Mouse (Mus musculus) lung, embryonic 16.5 days (tissue): ENCODE results near the gene Meis3. TPM values are rescaled to one million over a fixed set of nuclear protein-coding genes. Genes with fewer than 3 reads are reported as not detected.

Source experiments
- ATAC-seq: fragments of 200-750 bp; cut with Nextera tagmentation; 2 replicates; pipeline ENCODE4 v1.8.0; 2017; ENCODE audit warnings: low read depth, mild to moderate bottlenecking, moderate library complexity
- H3K27ac ChIP-seq: fragments of 300-500 bp; sonication (generic); 2 replicates; pipeline ENCODE4 v1.5.1; 2014; ENCODE audit warnings: mild to moderate bottlenecking, control low read depth, low read length
- H3K27me3 ChIP-seq: fragments of 300-500 bp; sonication (generic); 2 replicates; pipeline ENCODE4 v1.6.1; 2014; ENCODE audit warnings: low read depth, low read length, mixed read lengths; ENCODE audit not compliant: control insufficient read depth, insufficient read depth
- H3K36me3 ChIP-seq: fragments of 300-500 bp; sonication (generic); 2 replicates; pipeline ENCODE4 v1.6.1; 2014; ENCODE audit warnings: low read length; ENCODE audit not compliant: control insufficient read depth, insufficient read depth
- H3K4me1 ChIP-seq: fragments of 300-500 bp; sonication (generic); replicated peaks from 2 replicates; pipeline ENCODE4 v1.6.1; 2014; ENCODE audit warnings: low read length, mixed read lengths; ENCODE audit not compliant: control insufficient read depth, insufficient read depth
- H3K4me2 ChIP-seq: fragments of 300-500 bp; sonication (generic); 2 replicates; pipeline ENCODE4 v1.6.1; 2014; ENCODE audit warnings: low read depth, low read length, control low read depth
- H3K4me3 ChIP-seq: fragments of 300-500 bp; sonication (generic); 2 replicates; pipeline ENCODE4 v1.5.1; 2014; ENCODE audit warnings: mild to moderate bottlenecking, low read length, control low read depth
- H3K9ac ChIP-seq: fragments of 300-500 bp; sonication (generic); 2 replicates; pipeline ENCODE4 v1.6.1; 2014; ENCODE audit warnings: low read length, control low read depth
- H3K9me3 ChIP-seq: fragments of 300-500 bp; sonication (generic); 2 replicates; pipeline ENCODE4 v1.6.1; 2016; ENCODE audit warnings: low read length; ENCODE audit not compliant: control insufficient read depth
- WGBS: fragments of 180-500 bp; shearing (Covaris S2); extraction: QIAGEN DNeasy Blood & Tissue Kit; methylation state at CpG from one replicate; pipeline ENCODE4 v1.1.7; 2014; 5-methylcytosine and 5-hydroxymethylcytosine counted together
- polyA plus RNA-seq: library from polyadenylated mRNA; unstranded; fragments of >200 nt; fragmentation: Nextera tagmentation; extraction: Ambion mirVana; gene quantifications from 2 replicates; pipeline ENCODE4 v1.2.1, GENCODE M21; 2015

The Meis3 gene
- polyA plus RNA-seq, 1 experiment from 2014 or later: 19.5 TPM

DNA sequence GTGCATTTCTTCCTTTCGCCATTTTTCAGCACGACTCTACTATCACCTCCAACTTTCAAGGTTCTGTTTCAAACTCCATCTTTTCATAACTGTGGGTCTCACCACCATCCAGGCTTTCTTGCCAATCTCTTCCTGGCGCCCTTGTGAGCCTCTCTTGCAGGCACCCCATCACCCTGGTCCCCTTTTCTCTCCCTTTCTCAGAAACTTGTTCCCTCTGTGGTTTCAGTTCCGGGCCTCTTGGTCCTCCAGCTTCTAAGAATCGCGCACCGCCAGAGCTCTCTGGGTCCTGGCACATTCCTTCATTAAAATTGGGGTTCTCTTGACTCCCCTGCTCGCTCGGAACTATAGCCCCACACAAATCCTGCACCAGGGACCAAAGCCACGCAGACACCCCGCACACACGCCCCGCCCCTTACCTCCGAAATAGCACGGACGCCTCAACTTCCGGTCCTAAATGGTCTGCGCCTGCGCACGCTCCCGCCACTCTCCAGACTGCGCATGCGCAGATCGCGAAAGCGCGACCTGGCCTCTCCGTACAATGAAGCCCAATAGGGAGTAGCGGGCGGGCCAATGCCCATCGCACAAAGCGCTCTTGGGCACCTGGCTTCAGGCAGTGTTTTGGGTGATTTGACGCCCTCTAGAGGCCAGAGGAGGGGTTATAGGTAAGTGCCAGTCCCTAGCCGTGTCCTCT, 46.8 kb downstream of the Meis3 start, which contains the start of gene Dhx34:
Dhx34 (minus strand) TSS at position 456 of the 691 bp plus-strand sequence.
- H3K4me3 ChIP-seq: peak within 1 kb of the TSS; percentile 78
- no peaks in the 10 kb centered on the region; the same call in 1 of the 2 replicates for H3K27me3 ChIP-seq
- H3K4me1 ChIP-seq: peaks cover 5% of the 10 kb centered on the region
- H3K9me3 ChIP-seq: no peaks in the 10 kb centered on the region
- H3K27ac ChIP-seq: peak within 1 kb of the TSS; percentile 75
- no peaks in the 10 kb centered on the region for H3K36me3 ChIP-seq
- peak within 1 kb of the TSS; percentile 83 for H3K9ac ChIP-seq
- WGBS: under 1% methylated on average over 34 of the region's 34 CpGs
- peak within 1 kb of the TSS; percentile 83 for H3K4me2 ChIP-seq
- peak; percentile 98 for ATAC-seq

DNA sequence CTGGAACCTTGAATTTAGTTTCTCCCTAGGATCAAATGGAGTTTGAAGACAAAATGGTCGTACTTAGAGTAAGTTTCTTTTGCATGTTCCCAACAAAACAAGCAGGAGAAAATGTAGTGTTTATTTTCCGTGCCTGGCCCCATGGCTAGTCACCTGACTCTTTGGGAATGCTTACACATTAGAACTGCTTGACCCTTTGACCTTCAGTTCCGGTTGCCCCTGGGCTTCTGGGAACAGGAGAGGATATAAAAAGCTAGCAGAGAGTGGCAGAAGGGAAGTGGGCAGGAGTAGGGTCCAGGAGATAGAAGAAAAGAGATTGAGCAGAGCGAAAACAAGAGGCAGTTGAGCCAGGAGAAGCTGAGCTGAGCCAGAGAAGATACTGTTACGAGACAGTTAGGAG, 55.0 kb downstream of the Meis3 start:
- no peak for ATAC-seq
- H3K36me3 ChIP-seq: no peaks in the 10 kb centered on the region
- H3K27ac ChIP-seq: no peak overlapping the region

More for the DNA sequence above, 55.0 kb downstream of the Meis3 start:
- WGBS: 29% methylated on average over 5 of the region's 5 CpGs
- no peaks in the 10 kb centered on the region; the same call in 1 of the 2 replicates for H3K27me3 ChIP-seq
- no peak overlapping the region for H3K9ac ChIP-seq
- H3K4me3 ChIP-seq: no peak overlapping the region
- H3K9me3 ChIP-seq: no peaks in the 10 kb centered on the region
- no peak overlapping the region for H3K4me2 ChIP-seq
- peaks cover 9% of the 10 kb centered on the region; the same call in 1 of the 2 replicates for H3K4me1 ChIP-seq

Other genes with a start within 250 kb of the Meis3 start
- gene Nop53, start 229.0 kb upstream of the Meis3 start, polyA plus RNA-seq: 185 and 189 TPM in 2 replicates
- 95.0 and 109 TPM in 2 replicates for gene Ehd2, start 207.5 kb upstream of the Meis3 start, polyA plus RNA-seq
- gene Bicra, start 127.2 kb upstream of the Meis3 start, polyA plus RNA-seq: 5.9 TPM in 2 replicates
- 0.06 TPM in 1 of 2 replicates, not detected in the other for gene Zfp541, start 113.3 kb upstream of the Meis3 start, polyA plus RNA-seq
- gene Napa, start 76.6 kb upstream of the Meis3 start, polyA plus RNA-seq: 167 and 202 TPM in 2 replicates
- gene Kptn, start 55.2 kb upstream of the Meis3 start, polyA plus RNA-seq: 28.3 and 31.7 TPM in 2 replicates
- gene Slc8a2, start 45.3 kb upstream of the Meis3 start, polyA plus RNA-seq: 0.08 and 0.10 TPM in 2 replicates
- 13.8 and 14.9 TPM in 2 replicates for gene Dhx34, start 46.9 kb downstream of the Meis3 start, polyA plus RNA-seq
- 0.44 and 0.53 TPM in 2 replicates for gene C5ar2, start 69.1 kb downstream of the Meis3 start, polyA plus RNA-seq
- gene C5ar1, start 84.5 kb downstream of the Meis3 start, polyA plus RNA-seq: 3.4 and 3.6 TPM in 2 replicates
- 12.1 and 12.3 TPM in 2 replicates for gene Inafm1, start 98.5 kb downstream of the Meis3 start, polyA plus RNA-seq
- 20.1 and 25.9 TPM in 2 replicates for gene Ccdc9, start 111.7 kb downstream of the Meis3 start, polyA plus RNA-seq
- gene Bbc3, start 133.3 kb downstream of the Meis3 start, polyA plus RNA-seq: 12.4 and 14.3 TPM in 2 replicates
- 281 and 310 TPM in 2 replicates for gene Sae1, start 212.7 kb downstream of the Meis3 start, polyA plus RNA-seq
- gene Zc3h4, start 225.8 kb downstream of the Meis3 start, polyA plus RNA-seq: 13.1 and 13.2 TPM in 2 replicates